Mouse (Mus musculus) CD8-positive naive resting alpha-beta T cell, adult 2 months (primary cell): Measurements from ENCODE around the gene Fip1l1.

Experiments used
- DNase-seq, 2 experiments: peaks; one replicate each; pipeline ENCODE4 v3.0.0; 2022; ENCODE audit warnings: low read depth in 2 of 2, low spot score in 2 of 2

Gene Fip1l1

GRCm38 (mm10) chr5:74535240-74536021 is at the start of gene Fip1l1:
Gene Fip1l1, plus strand, starts transcription at chr5:74535449.
- peak; percentile 86 to 87 for DNase-seq

- DNase-seq = no peak
Observed at GRCm38 (mm10) chr5:74492705-74493104, 42.5 kb upstream of the Fip1l1 start.

- DNase-seq = no peak
Observed at GRCm38 (mm10) chr5:74511686-74512085, 23.6 kb upstream of the Fip1l1 start.

GRCm38 (mm10) chr5:74527025-74527424 is 8.2 kb upstream of the Fip1l1 start:
- no peak for DNase-seq

GRCm38 (mm10) chr5:74530785-74531184 is 4.5 kb upstream of the Fip1l1 start:
- no peak for DNase-seq

- peak; percentile 96 to 97 for DNase-seq
Observed at GRCm38 (mm10) chr5:74531630-74532280, 3.5 kb upstream of the Fip1l1 start, which contains the start of gene Scfd2. Gene Scfd2, minus strand, starts transcription at chr5:74531759.

- DNase-seq = no peak
Observed at GRCm38 (mm10) chr5:74536180-74536947, 1.1 kb downstream of the Fip1l1 start.

GRCm38 (mm10) chr5:74545606-74546005 is 10.4 kb downstream of the Fip1l1 start:
- DNase-seq = no peak

GRCm38 (mm10) chr5:74549566-74549965 is 14.3 kb downstream of the Fip1l1 start:
- DNase-seq = no peak

- DNase-seq = no peak
Observed at GRCm38 (mm10) chr5:74561151-74561550, 25.9 kb downstream of the Fip1l1 start.

GRCm38 (mm10) chr5:74571767-74572166 is 36.5 kb downstream of the Fip1l1 start:
- no peak for DNase-seq

- no peak for DNase-seq
Observed at GRCm38 (mm10) chr5:74589133-74589532, 53.9 kb downstream of the Fip1l1 start.

- DNase-seq = no peak
Observed at GRCm38 (mm10) chr5:74591413-74591812, 56.2 kb downstream of the Fip1l1 start.

- DNase-seq = no peak
Observed at GRCm38 (mm10) chr5:74593147-74593546, 57.9 kb downstream of the Fip1l1 start.

- DNase-seq = no peak
Observed at GRCm38 (mm10) chr5:74600010-74600409, 64.8 kb downstream of the Fip1l1 start.

- DNase-seq = no peak
Observed at GRCm38 (mm10) chr5:74601171-74601570, 65.9 kb downstream of the Fip1l1 start.

GRCm38 (mm10) chr5:74601965-74602364 is 66.7 kb downstream of the Fip1l1 start:
- no peak for DNase-seq

- no peak for DNase-seq
Observed at GRCm38 (mm10) chr5:74602371-74602770, 67.1 kb downstream of the Fip1l1 start.

GRCm38 (mm10) chr5:74603306-74603705 is 68.1 kb downstream of the Fip1l1 start:
- no peak for DNase-seq

- no peak for DNase-seq
Observed at GRCm38 (mm10) chr5:74606213-74606612, 71.0 kb downstream of the Fip1l1 start.

GRCm38 (mm10) chr5:74610511-74610910 is 75.3 kb downstream of the Fip1l1 start:
- no peak for DNase-seq

GRCm38 (mm10) chr5:74612713-74613112 is 77.5 kb downstream of the Fip1l1 start:
- DNase-seq = no peak
